Mouse (Mus musculus): ENCODE results near the gene Tjp3. TPM values are rescaled to one million over a fixed set of nuclear protein-coding genes. Genes with fewer than 3 reads are reported as not detected.

Tjp3 gene
- polyA plus RNA-seq, 1 experiment from 2014 or later, result 42.5 TPM

GRCm38 (mm10) chr10:81303258-81303657 is 11.9 kb upstream of the Tjp3 start:
- Histone ChIP-seq H3K9ac (ENCODE audit: low read length) (peak overlapping the region; percentile 38; the same call in 1 of the 2 replicates), H3K4me3 (ENCODE audit: low read depth, low read length) (no peak overlapping the region), H3K4me2 (replicated peaks; ENCODE audit: low read depth) (peak overlapping the region; percentile 20; the same call in 1 of the 2 replicates), H3K36me3 (ENCODE audit: control insufficient read depth, insufficient read depth, low read length) (peaks cover 17% of the 10 kb centered on the region), H3K9me3 (ENCODE audit: control insufficient read depth, low read length) (no peaks in the 10 kb centered on the region), H3K27me3 (ENCODE audit: control insufficient read depth, insufficient read depth, low read length) (no peaks in the 10 kb centered on the region), H3K27ac (replicated peaks) (peak overlapping the region; percentile 67), H3K4me1 (replicated peaks; ENCODE audit: control insufficient read depth, insufficient read depth) (peaks cover 6% of the 10 kb centered on the region; the same call in 1 of the 2 replicates)
- no peak for ATAC-seq (ENCODE audit: low FRiP score, low TSS enrichment)
- no peak for TF ChIP-seq CTCF (IDR thresholded peaks at IDR 0.05; ENCODE audit: low read depth)
- TF ChIP-seq EP300 (optimal IDR thresholded peaks at IDR 0.05), result no peak
- 60% methylated on average over 10 of the region's 10 CpGs for WGBS
- no peak for DNase-seq (ENCODE audit: low spot score)

GRCm38 (mm10) chr10:81302781-81303218 is 11.4 kb upstream of the Tjp3 start:
- H3K4me1 ChIP-seq (replicated peaks; ENCODE audit: control insufficient read depth, insufficient read depth), result peaks cover 6% of the 10 kb centered on the region; the same call in 1 of the 2 replicates
- H3K36me3 ChIP-seq (ENCODE audit: control insufficient read depth, insufficient read depth, low read length), result peaks cover 15% of the 10 kb centered on the region
- TF ChIP-seq CTCF (IDR thresholded peaks at IDR 0.05; ENCODE audit: low read depth), result no peak
- TF ChIP-seq EP300 (optimal IDR thresholded peaks at IDR 0.05), result no peak
- 20% methylated on average over 14 of the region's 14 CpGs for whole genome bisulfite sequencing
- peak overlapping the region; percentile 20; the same call in 1 of the 2 replicates for H3K4me2 ChIP-seq (replicated peaks; ENCODE audit: low read depth)
- H3K27me3 ChIP-seq (ENCODE audit: control insufficient read depth, insufficient read depth, low read length), result no peaks in the 10 kb centered on the region
- ATAC-seq (ENCODE audit: low FRiP score, low TSS enrichment) (no peak; the same call in 1 of the 2 replicates), DNase-seq (ENCODE audit: low spot score) (no peak)
- peak overlapping the region; percentile 38; the same call in 1 of the 2 replicates for H3K9ac ChIP-seq (ENCODE audit: low read length)
- no peaks in the 10 kb centered on the region for H3K9me3 ChIP-seq (ENCODE audit: control insufficient read depth, low read length)
- peak overlapping the region; percentile 67 for H3K27ac ChIP-seq (replicated peaks)
- H3K4me3 ChIP-seq (ENCODE audit: low read depth, low read length), result no peak overlapping the region

GRCm38 (mm10) chr10:81302288-81302687 is 10.9 kb upstream of the Tjp3 start:
- H3K27me3 ChIP-seq (ENCODE audit: control insufficient read depth, insufficient read depth, low read length), result no peaks in the 10 kb centered on the region
- H3K36me3 ChIP-seq (ENCODE audit: control insufficient read depth, insufficient read depth, low read length), result peaks cover 10% of the 10 kb centered on the region
- ATAC-seq (ENCODE audit: low FRiP score, low TSS enrichment) (no peak), DNase-seq (ENCODE audit: low spot score) (no peak)
- H3K4me3 ChIP-seq (ENCODE audit: low read depth, low read length), result no peak overlapping the region
- H3K9ac ChIP-seq (ENCODE audit: low read length), result 0 out of 2 replicates have a peak overlapping the region, but pooled peaks have one; percentile 38
- 36% methylated on average over 4 of the region's 4 CpGs for WGBS
- peak overlapping the region; percentile 67 for H3K27ac ChIP-seq (replicated peaks)
- TF ChIP-seq EP300 (optimal IDR thresholded peaks at IDR 0.05) (no peak), CTCF (IDR thresholded peaks at IDR 0.05; ENCODE audit: low read depth) (no peak)
- H3K4me1 ChIP-seq (replicated peaks; ENCODE audit: control insufficient read depth, insufficient read depth), result peaks cover 6% of the 10 kb centered on the region; the same call in 1 of the 2 replicates
- no peaks in the 10 kb centered on the region for H3K9me3 ChIP-seq (ENCODE audit: control insufficient read depth, low read length)
- 0 out of 2 replicates have a peak overlapping the region, but pooled peaks have one; percentile 20 for H3K4me2 ChIP-seq (replicated peaks; ENCODE audit: low read depth)

GRCm38 (mm10) chr10:81301321-81301720 is 9.9 kb upstream of the Tjp3 start:
- no peaks in the 10 kb centered on the region for H3K9me3 ChIP-seq (ENCODE audit: control insufficient read depth, low read length)
- no peak for ATAC-seq (ENCODE audit: low FRiP score, low TSS enrichment)
- peaks cover 6% of the 10 kb centered on the region; the same call in 1 of the 2 replicates for H3K4me1 ChIP-seq (replicated peaks; ENCODE audit: control insufficient read depth, insufficient read depth)

GRCm38 (mm10) chr10:81300352-81300907 is 9.0 kb upstream of the Tjp3 start:
- H3K4me3 ChIP-seq (ENCODE audit: low read depth, low read length), result no peak overlapping the region
- ATAC-seq (ENCODE audit: low FRiP score, low TSS enrichment) (no peak), DNase-seq (ENCODE audit: low spot score) (no peak)
- H3K9ac ChIP-seq (ENCODE audit: low read length), result peak overlapping the region; percentile 23
- peaks cover 6% of the 10 kb centered on the region for H3K4me1 ChIP-seq (replicated peaks; ENCODE audit: control insufficient read depth, insufficient read depth)
- 74% methylated on average over 9 of the region's 9 CpGs for WGBS
- H3K9me3 ChIP-seq (ENCODE audit: control insufficient read depth, low read length), result no peaks in the 10 kb centered on the region
- no peak overlapping the region for H3K4me2 ChIP-seq (replicated peaks; ENCODE audit: low read depth)
- H3K27me3 ChIP-seq (ENCODE audit: control insufficient read depth, insufficient read depth, low read length), result no peaks in the 10 kb centered on the region
- no peak for TF ChIP-seq CTCF (IDR thresholded peaks at IDR 0.05; ENCODE audit: low read depth)
- TF ChIP-seq EP300 (optimal IDR thresholded peaks at IDR 0.05), result no peak
- no peaks in the 10 kb centered on the region for H3K36me3 ChIP-seq (ENCODE audit: control insufficient read depth, insufficient read depth, low read length)
- no peak overlapping the region for H3K27ac ChIP-seq (replicated peaks)

More at GRCm38 (mm10) chr10:81301321-81301720, 9.9 kb upstream of the Tjp3 start:
- Histone ChIP-seq H3K27ac (replicated peaks) (no peak overlapping the region), H3K4me2 (replicated peaks; ENCODE audit: low read depth) (no peak overlapping the region), H3K9ac (ENCODE audit: low read length) (no peak overlapping the region), H3K4me3 (ENCODE audit: low read depth, low read length) (no peak overlapping the region), H3K36me3 (ENCODE audit: control insufficient read depth, insufficient read depth, low read length) (peaks cover 2% of the 10 kb centered on the region; the same call in 1 of the 2 replicates), H3K27me3 (ENCODE audit: control insufficient read depth, insufficient read depth, low read length) (no peaks in the 10 kb centered on the region)
- DNase-seq (ENCODE audit: low spot score), result no peak
- TF ChIP-seq CTCF (IDR thresholded peaks at IDR 0.05; ENCODE audit: low read depth) (no peak), EP300 (optimal IDR thresholded peaks at IDR 0.05) (no peak)
- 73% methylated on average over 9 of the region's 9 CpGs for WGBS
